In genomic region chr9:27300188-27300691, GRCm38 (mm10) we compare ENCODE assay signal across 8 mouse cellular contexts. TPM values are rescaled to one million over a fixed set of nuclear protein-coding genes. Genes with fewer than 3 reads are reported as not detected.
A peak's percentile ranks its signal among the peaks of the same experiment; 100 is the strongest.
DNase-seq lines count a peak whose midpoint lies in the region; TF ChIP-seq lines count a peak whose summit lies in the region.

No protein-coding gene starts in this region.

- no peak for TF ChIP-seq CTCF in gastrocnemius, adult 2 months (IDR thresholded peaks at IDR 0.05)
- no peak for TF ChIP-seq CTCF in brain, embryonic 14.5 days (IDR thresholded peaks at IDR 0.05; ENCODE audit: borderline replicate concordance, extremely low read depth, insufficient read depth, insufficient read length)
- no peak for TF ChIP-seq CTCF in kidney, adult 2 months (conservative IDR thresholded peaks at IDR 0.05; ENCODE audit: insufficient read depth, insufficient read length, low read depth, low read length)
- no peak for TF ChIP-seq CTCF in testis, adult 2 months (IDR thresholded peaks at IDR 0.05; ENCODE audit: control insufficient read depth, insufficient read depth, insufficient replicate concordance, low read depth, low read length)

- 1% methylated on average over 32 of the region's 32 CpGs for WGBS in kidney, adult 2 months

- peak; percentile 42 for DNase-seq in gastrocnemius, adult 2 months
- DNase-seq in gastrocnemius, postnatal 14 days, result no peak
- DNase-seq in brain, embryonic 14.5 days (ENCODE audit: low read depth), result peak; percentile 70
- peak; percentile 15 for DNase-seq in heart, adult 8-10 months (ENCODE audit: low spot score)
- peak; percentile 18 for DNase-seq in kidney, adult 2 months
- DNase-seq in lung, postnatal 25 days (ENCODE audit: low spot score), result peak; percentile 14
- no peak for DNase-seq in thymus, postnatal 25 days

- peak overlapping the region; percentile 36 for H3K27ac ChIP-seq in gastrocnemius, adult 2 months
- no peak overlapping the region for H3K27ac ChIP-seq in kidney, adult 2 months (ENCODE audit: insufficient read depth, low read depth, low read length)
- no peak overlapping the region for H3K27ac ChIP-seq in testis, adult 2 months (ENCODE audit: control insufficient read depth, insufficient read depth, low read depth, low read length)

- H3K4me3 ChIP-seq in gastrocnemius, adult 2 months, result peak overlapping the region; percentile 84
- H3K4me3 ChIP-seq in kidney, adult 2 months (ENCODE audit: insufficient read depth, low read depth, low read length), result peak overlapping the region; percentile 62
- H3K4me3 ChIP-seq in testis, adult 2 months (ENCODE audit: control insufficient read depth, low read depth, low read length), result peak overlapping the region; percentile 65

- TF ChIP-seq POLR2A in brain, embryonic 14.5 days (IDR thresholded peaks at IDR 0.05; ENCODE audit: borderline replicate concordance, extremely low read depth, insufficient read depth, insufficient read length, poor library complexity, severe bottlenecking), result no peak
- no peak for TF ChIP-seq POLR2A in kidney, adult 2 months (IDR thresholded peaks at IDR 0.05; ENCODE audit: low read depth, low read length)
- TF ChIP-seq POLR2A in testis, adult 2 months (IDR thresholded peaks at IDR 0.05; ENCODE audit: control insufficient read depth, low read depth, low read length), result no peak

- no peaks in the 10 kb centered on the region for H3K36me3 ChIP-seq in kidney, adult 2 months (ENCODE audit: control insufficient read depth, insufficient read depth, low read length)
- no peaks in the 10 kb centered on the region for H3K36me3 ChIP-seq in testis, adult 2 months (ENCODE audit: control insufficient read depth, insufficient read depth, low read length)

- H3K27me3 ChIP-seq in kidney, adult 2 months (replicated peaks; ENCODE audit: control insufficient read depth, insufficient read depth, low read length), result no peaks in the 10 kb centered on the region; the same call in 1 of the 2 replicates
- no peaks in the 10 kb centered on the region for H3K27me3 ChIP-seq in testis, adult 2 months (ENCODE audit: control insufficient read depth, insufficient read depth, low read length)

- intact Hi-C loops in gastrocnemius, adult 2 months (cut with DNase I), result no loop called here
- intact Hi-C loops in gastrocnemius, postnatal 14 days (cut with DNase I; ENCODE audit: low total_unique reads), result no loop called here

- no peaks in the 10 kb centered on the region for H3K4me1 ChIP-seq in kidney, adult 2 months (ENCODE audit: control insufficient read depth, insufficient read depth, low read length)
- H3K4me1 ChIP-seq in testis, adult 2 months (ENCODE audit: control insufficient read depth, insufficient read depth, low read length), result peaks cover 7% of the 10 kb centered on the region

RNA-seq across cellular contexts. Expression of gene Igsf9b, which starts 1.2 kb away (rescaled TPM):
- total RNA-seq in gastrocnemius, adult 2 months (2021), result 1 to 10 TPM; 4.0 to 4.3 TPM
- 1 to 10 TPM; 2.8 to 5.5 TPM for total RNA-seq in gastrocnemius, postnatal 14 days (2021)
- polyA plus RNA-seq in brain, embryonic 14.5 days (2012; rRNA removed), result 5.9 and 11.6 TPM in 2 replicates
- total RNA-seq in heart, adult 8-10 months (2022), result 1 to 10 TPM; 3.7 to 4.9 (median 4.4) TPM
- 0.52 and 0.68 TPM in 2 replicates for polyA plus RNA-seq in kidney, adult 2 months (2012; rRNA removed)
- polyA plus RNA-seq in testis, adult 2 months (2012; rRNA removed), result 1.7 and 1.9 TPM in 2 replicates

Comparison
In these comparisons a context has a peak if more than half of its experiments do, and no peak if none do; other contexts are left out.
1. DNase-seq: peak in gastrocnemius, adult 2 months (single experiment), brain, embryonic 14.5 days (single experiment), heart, adult 8-10 months (single experiment), kidney, adult 2 months (single experiment) and lung, postnatal 25 days (single experiment); none in gastrocnemius, postnatal 14 days (single experiment) and thymus, postnatal 25 days (single experiment).
2. Peak in every context shown above with its lines, with median percentiles within 50 percentile points of each other: H3K4me3 ChIP-seq.